Mouse (Mus musculus): ENCODE measurements around the gene Nr2c2.

GRCm38 (mm10) chr6:92061725-92062124, 29.5 kb upstream of the Nr2c2 start:
- TF ChIP-seq CTCF (IDR thresholded peaks at IDR 0.05; ENCODE audit: extremely low read depth, insufficient read length, insufficient replicate concordance, low read depth, low read length) (no peak), POLR2A (IDR thresholded peaks at IDR 0.05; ENCODE audit: low read depth, low read length) (no peak)
